Mouse (Mus musculus) heart, embryonic 10.5 days (tissue): ENCODE results near the gene Tnk2. TPM values are rescaled to one million over a fixed set of nuclear protein-coding genes. Genes with fewer than 3 reads are reported as not detected.
A peak's percentile ranks its signal among the peaks of the same experiment; 100 is the strongest.

Experiments used
- DNase-seq: peaks from one replicate; pipeline ENCODE4 v3.0.0-alpha.2; 2017; ENCODE audit warnings: low spot score
- H3K27ac ChIP-seq: fragments of 300-500 bp; sonication (generic); 2 replicates; pipeline ENCODE4 v1.5.1; 2016; ENCODE audit warnings: mild to moderate bottlenecking
- H3K27me3 ChIP-seq: fragments of 300-500 bp; sonication (generic); 2 replicates; pipeline ENCODE4 v1.6.1; 2016; ENCODE audit warnings: mild to moderate bottlenecking; ENCODE audit not compliant: poor library complexity, insufficient read depth, severe bottlenecking
- H3K36me3 ChIP-seq: fragments of 300-500 bp; sonication (generic); 2 replicates; pipeline ENCODE4 v1.6.1; 2016; ENCODE audit warnings: mild to moderate bottlenecking, moderate library complexity
- H3K4me1 ChIP-seq: fragments of 300-500 bp; sonication (generic); 2 replicates; pipeline ENCODE4 v1.6.1; 2016; ENCODE audit warnings: mild to moderate bottlenecking
- H3K4me3 ChIP-seq: fragments of 300-500 bp; sonication (generic); 2 replicates; pipeline ENCODE4 v1.5.1; 2016; ENCODE audit warnings: mild to moderate bottlenecking, moderate library complexity
- H3K9me3 ChIP-seq: fragments of 300-500 bp; sonication (generic); 2 replicates; pipeline ENCODE4 v1.6.1; 2016; ENCODE audit warnings: mild to moderate bottlenecking, moderate library complexity
- WGBS: fragments of 180-500 bp; shearing (Covaris S2); methylation state at CpG from one replicate; pipeline ENCODE4 v1.1.7; 2016; 5-methylcytosine and 5-hydroxymethylcytosine counted together
- polyA plus RNA-seq: library from polyadenylated mRNA; unstranded; fragments of >200 nt; fragmentation: Nextera tagmentation; extraction: Ambion mirVana; gene quantifications from 2 replicates; pipeline ENCODE4 v1.2.1, GENCODE M21; 2016

The Tnk2 gene
- polyA plus RNA-seq, 1 experiment from 2014 or later, result 9.2 TPM

GRCm38 (mm10) chr16:32696841-32697464 is 53.3 kb downstream of the Tnk2 start:
- H3K4me1 ChIP-seq, result peaks cover 17% of the 10 kb centered on the region
- no peak for DNase-seq
- 32% methylated on average over 7 of the region's 7 CpGs for WGBS
- H3K36me3 ChIP-seq, result no peaks in the 10 kb centered on the region
- H3K27ac ChIP-seq, result no peak overlapping the region
- H3K9me3 ChIP-seq, result no peaks in the 10 kb centered on the region
- H3K27me3 ChIP-seq, result no peaks in the 10 kb centered on the region
- H3K4me3 ChIP-seq, result no peak overlapping the region

DNA sequence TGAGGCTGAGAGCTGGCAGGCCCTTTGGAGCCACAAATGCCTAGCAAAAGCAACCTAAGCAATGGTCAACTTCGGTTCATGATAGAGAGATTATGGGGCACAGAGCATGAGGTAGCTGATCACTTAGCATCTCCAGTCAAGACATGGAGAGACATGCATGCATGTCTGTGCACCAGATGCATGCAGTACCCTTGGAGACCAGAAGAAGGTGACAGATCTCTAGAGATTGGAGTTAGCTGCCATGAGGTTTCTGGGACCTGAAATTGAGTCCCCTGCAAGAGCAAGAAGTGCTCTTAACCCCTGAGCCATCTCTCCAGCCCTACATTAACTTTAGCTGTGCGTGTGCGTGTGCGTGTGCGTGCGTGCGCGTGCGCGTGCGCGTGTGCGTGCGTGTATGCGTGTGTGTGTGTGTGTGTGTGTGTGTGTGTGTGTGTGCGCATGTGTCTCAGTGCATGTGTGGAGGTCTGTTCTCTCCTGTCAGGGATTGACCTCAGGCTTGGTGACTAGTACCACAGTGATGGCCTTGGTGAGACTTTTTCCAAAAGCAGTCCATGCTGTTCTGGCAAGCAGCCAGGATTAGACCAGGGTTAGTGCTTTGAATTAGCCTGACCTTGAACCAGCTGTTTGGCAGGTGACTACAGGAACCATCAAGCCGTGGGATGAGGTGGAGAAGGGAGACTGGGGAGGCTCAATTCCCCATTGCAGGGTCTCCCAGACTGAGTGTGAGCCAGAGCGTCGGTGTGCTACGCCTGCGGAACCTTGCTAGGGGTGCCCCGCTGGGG is 54.2 kb downstream of the Tnk2 start:
- no peaks in the 10 kb centered on the region for H3K27me3 ChIP-seq

DNA sequence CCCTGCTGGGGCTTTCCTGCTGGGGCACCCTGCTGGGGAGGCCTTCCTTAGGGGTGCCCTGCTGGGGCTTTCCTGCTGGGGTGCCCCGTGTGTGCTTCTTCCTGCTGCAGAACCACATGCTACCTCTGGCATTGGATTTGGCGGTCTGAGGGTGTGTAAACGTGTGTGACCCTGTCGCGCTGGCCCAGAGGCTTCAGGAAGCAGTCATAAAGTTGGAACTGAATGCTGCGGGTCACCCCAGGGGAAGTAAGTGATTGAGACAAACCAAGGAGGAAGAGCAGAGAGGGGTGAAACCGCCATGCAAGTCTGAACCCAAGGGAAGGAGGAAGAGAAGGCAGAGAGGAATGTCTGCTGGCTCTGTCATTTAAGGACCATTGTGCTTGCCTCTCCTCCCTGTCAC is 54.9 kb downstream of the Tnk2 start:
- Histone ChIP-seq H3K27me3 (no peaks in the 10 kb centered on the region), H3K4me1 (peaks cover 17% of the 10 kb centered on the region), H3K36me3 (no peaks in the 10 kb centered on the region), H3K4me3 (no peak overlapping the region), H3K9me3 (no peaks in the 10 kb centered on the region), H3K27ac (0 out of 2 replicates have a peak overlapping the region, but pooled peaks have one; percentile 56)
- 39% methylated on average over 7 of the region's 7 CpGs for WGBS
- DNase-seq, result no peak

More for the DNA sequence above, 54.2 kb downstream of the Tnk2 start:
- Histone ChIP-seq H3K9me3 (no peaks in the 10 kb centered on the region), H3K4me3 (no peak overlapping the region), H3K36me3 (no peaks in the 10 kb centered on the region), H3K4me1 (peaks cover 17% of the 10 kb centered on the region), H3K27ac (0 out of 2 replicates have a peak overlapping the region, but pooled peaks have one; percentile 56)
- WGBS, result 85% methylated on average over 22 of the region's 22 CpGs
- DNase-seq, result no peak

GRCm38 (mm10) chr16:32703312-32703912 is 59.7 kb downstream of the Tnk2 start:
- H3K9me3 ChIP-seq, result no peaks in the 10 kb centered on the region
- peaks cover 4% of the 10 kb centered on the region; the same call in 1 of the 2 replicates for H3K27me3 ChIP-seq
- H3K27ac ChIP-seq, result no peak overlapping the region
- 73% methylated on average over 9 of the region's 9 CpGs for WGBS
- no peak for DNase-seq
- H3K4me3 ChIP-seq, result no peak overlapping the region
- H3K4me1 ChIP-seq, result peaks cover 21% of the 10 kb centered on the region
- no peaks in the 10 kb centered on the region for H3K36me3 ChIP-seq

- no peaks in the 10 kb centered on the region for H3K9me3 ChIP-seq
- WGBS, result 94% methylated on average over 3 of the region's 3 CpGs
- DNase-seq, result peak; percentile 58
- no peak overlapping the region for H3K4me3 ChIP-seq
- peaks cover 4% of the 10 kb centered on the region; the same call in 1 of the 2 replicates for H3K27me3 ChIP-seq
- peaks cover 25% of the 10 kb centered on the region for H3K4me1 ChIP-seq
- no peak overlapping the region for H3K27ac ChIP-seq
- H3K36me3 ChIP-seq, result no peaks in the 10 kb centered on the region
Measured at GRCm38 (mm10) chr16:32705606-32706005, 61.9 kb downstream of the Tnk2 start.

DNA sequence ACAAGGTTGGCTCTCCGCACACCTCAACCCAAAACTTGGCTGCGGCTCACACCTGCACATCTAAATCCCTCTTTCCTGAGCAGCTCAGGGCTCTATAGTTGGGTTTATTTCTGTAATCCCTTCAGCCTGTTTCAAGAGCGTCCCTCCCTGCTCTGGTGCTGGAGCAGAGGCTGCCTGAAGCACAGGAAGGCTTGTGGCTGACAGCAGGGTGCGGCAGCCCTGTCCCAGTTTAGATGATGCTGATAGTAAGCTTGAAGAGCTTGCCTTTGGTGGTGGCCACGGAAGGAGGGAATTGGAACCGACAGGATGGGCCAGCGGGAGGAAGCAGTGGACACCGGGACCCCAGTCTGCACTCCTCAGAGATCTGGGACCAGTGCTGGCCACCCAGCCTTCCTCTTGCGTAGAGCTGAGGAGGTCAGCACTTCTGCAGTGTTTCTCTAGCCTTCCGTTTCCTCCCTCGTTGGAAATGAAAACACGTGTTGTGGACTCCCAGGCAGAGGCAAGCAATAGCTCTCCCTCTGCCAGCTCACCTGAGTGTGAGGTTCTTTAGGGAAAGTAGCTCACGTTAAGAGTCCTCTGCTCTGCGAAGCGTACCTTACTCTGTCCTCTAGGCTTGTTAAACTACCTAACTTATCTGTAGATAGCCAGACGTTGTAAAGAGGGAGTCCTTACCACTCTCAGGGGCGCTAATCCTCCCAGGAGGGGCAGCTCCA is 63.6 kb downstream of the Tnk2 start:
- peaks cover 4% of the 10 kb centered on the region; the same call in 1 of the 2 replicates for H3K27me3 ChIP-seq
- peaks cover 37% of the 10 kb centered on the region for H3K4me1 ChIP-seq
- no peaks in the 10 kb centered on the region for H3K9me3 ChIP-seq
- 39% methylated on average over 17 of the region's 17 CpGs for WGBS
- no peaks in the 10 kb centered on the region for H3K36me3 ChIP-seq
- H3K4me3 ChIP-seq, result no peak overlapping the region
- H3K27ac ChIP-seq, result no peak overlapping the region
- peak; percentile 66 for DNase-seq

DNA sequence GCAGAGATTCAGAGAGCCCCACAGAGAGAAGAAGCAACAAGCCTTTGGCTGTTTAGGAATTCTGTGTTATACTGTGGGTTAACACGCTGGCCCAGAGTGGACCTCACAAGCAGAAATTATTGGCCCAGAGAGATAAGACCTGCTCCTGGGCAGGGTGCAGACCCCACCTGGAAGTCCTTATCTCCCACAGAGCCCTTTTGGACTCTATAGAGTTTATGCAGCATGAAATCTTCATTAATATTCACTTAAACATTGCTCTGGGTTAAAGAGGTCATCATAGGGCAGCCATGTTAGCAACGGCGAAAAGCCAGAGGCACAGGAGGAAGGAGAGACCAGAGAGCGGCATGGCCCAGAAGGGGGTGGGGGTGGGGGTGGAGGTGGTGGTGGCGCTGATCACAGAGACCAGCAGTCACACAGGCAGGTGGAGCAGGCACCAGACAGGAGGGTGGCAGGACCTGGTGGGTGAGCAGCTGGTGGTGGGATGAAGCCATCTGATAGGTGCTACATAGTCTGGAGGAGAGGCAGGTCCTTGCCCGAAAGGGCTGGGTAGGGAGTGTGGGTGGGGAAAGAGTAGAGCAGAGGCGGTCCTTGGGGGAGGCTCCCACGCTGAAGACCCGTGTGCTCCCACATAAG is 64.3 kb downstream of the Tnk2 start:
- Histone ChIP-seq H3K4me1 (peaks cover 37% of the 10 kb centered on the region), H3K9me3 (no peaks in the 10 kb centered on the region), H3K36me3 (no peaks in the 10 kb centered on the region), H3K4me3 (no peak overlapping the region), H3K27me3 (peaks cover 4% of the 10 kb centered on the region; the same call in 1 of the 2 replicates), H3K27ac (0 out of 2 replicates have a peak overlapping the region, but pooled peaks have one; percentile 13)
- DNase-seq, result peak; percentile 73
- 54% methylated on average over 9 of the region's 9 CpGs for WGBS

DNA sequence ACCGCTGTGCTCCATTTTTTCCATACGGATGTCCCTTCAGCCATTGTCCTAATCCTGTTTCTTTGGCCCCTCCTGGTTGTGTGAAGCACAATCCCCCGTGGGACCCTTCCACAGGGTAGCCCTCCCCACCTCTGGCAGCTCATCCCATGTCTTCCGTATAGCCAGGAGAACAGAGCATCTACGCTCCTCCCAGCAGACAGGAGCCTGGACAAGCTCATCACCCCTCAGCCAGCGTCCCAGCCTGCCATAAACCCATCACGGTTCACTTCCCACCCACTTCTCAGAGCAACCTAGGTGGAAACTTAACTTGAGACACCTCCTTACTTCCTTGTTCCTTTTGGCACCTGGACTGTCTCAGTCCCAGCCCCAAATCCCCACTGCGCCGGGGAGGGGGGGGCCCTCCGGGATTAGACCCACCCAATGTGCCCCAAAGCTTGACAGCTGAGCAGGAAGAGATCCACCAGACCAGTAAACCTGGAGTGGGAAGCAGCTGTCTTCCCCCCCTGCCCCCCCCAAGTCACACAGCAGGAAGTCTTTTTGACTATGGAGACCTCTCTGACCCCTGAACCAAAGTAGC is 64.9 kb downstream of the Tnk2 start:
- peaks cover 37% of the 10 kb centered on the region for H3K4me1 ChIP-seq
- no peaks in the 10 kb centered on the region for H3K9me3 ChIP-seq
- WGBS, result 67% methylated on average over 10 of the region's 10 CpGs
- peaks cover 4% of the 10 kb centered on the region; the same call in 1 of the 2 replicates for H3K27me3 ChIP-seq
- no peak overlapping the region for H3K4me3 ChIP-seq
- no peak overlapping the region for H3K27ac ChIP-seq
- peak; percentile 67 for DNase-seq
- no peaks in the 10 kb centered on the region for H3K36me3 ChIP-seq

- Histone ChIP-seq H3K9me3 (no peaks in the 10 kb centered on the region), H3K4me1 (peaks cover 37% of the 10 kb centered on the region), H3K36me3 (no peaks in the 10 kb centered on the region), H3K27ac (no peak overlapping the region), H3K4me3 (no peak overlapping the region), H3K27me3 (peaks cover 4% of the 10 kb centered on the region; the same call in 1 of the 2 replicates)
- DNase-seq, result no peak
- 93% methylated on average over 8 of the region's 8 CpGs for WGBS
Measured at GRCm38 (mm10) chr16:32709116-32709515, 65.4 kb downstream of the Tnk2 start.

DNA sequence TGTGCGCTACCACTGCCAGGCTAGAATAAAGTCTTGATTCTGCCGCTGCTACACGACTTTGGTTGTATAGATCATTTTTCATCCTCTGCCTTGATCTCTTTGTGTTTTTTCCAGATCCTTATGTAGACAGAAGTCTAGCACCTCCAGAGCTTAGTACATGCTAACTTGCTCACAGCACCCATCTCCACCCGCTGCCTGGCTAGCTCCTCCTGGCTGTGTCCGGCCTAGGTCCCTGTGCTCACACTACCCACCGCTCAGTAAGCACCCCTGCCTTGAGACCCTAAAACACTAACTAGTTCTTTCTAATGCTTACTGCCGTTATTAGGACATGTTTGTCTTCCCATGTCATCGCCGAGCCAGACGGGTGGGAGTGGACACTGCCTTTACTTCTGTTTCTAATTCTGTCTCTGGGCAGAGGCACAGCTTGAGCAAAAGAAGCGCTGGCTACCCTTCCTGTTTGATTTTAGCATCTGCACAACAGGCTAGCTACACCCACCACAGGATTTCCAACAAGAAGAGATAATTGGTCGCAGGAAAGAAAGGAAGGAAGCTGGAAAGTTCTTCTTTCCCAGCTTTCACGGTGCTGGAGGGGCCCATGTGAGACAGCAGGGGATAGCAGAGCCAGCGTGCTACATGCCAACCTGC is 66.9 kb downstream of the Tnk2 start:
- Histone ChIP-seq H3K27me3 (peaks cover 4% of the 10 kb centered on the region; the same call in 1 of the 2 replicates), H3K27ac (no peak overlapping the region), H3K4me1 (peaks cover 45% of the 10 kb centered on the region), H3K36me3 (no peaks in the 10 kb centered on the region), H3K4me3 (no peak overlapping the region), H3K9me3 (no peaks in the 10 kb centered on the region)
- WGBS, result 53% methylated on average over 14 of the region's 14 CpGs
- no peak for DNase-seq

- Histone ChIP-seq H3K27me3 (0 out of 2 replicates have a peak, but pooled peaks cover 2% of the 10 kb centered on the region), H3K4me1 (peaks cover 42% of the 10 kb centered on the region), H3K9me3 (no peaks in the 10 kb centered on the region), H3K4me3 (no peak overlapping the region), H3K36me3 (no peaks in the 10 kb centered on the region), H3K27ac (no peak overlapping the region)
- WGBS, result 80% methylated on average over 11 of the region's 11 CpGs
- no peak for DNase-seq
Measured at GRCm38 (mm10) chr16:32712202-32712601, 68.5 kb downstream of the Tnk2 start.
